Mouse (Mus musculus): ENCODE data around the gene Gm11639. TPM values are rescaled to one million over a fixed set of nuclear protein-coding genes. Genes with fewer than 3 reads are reported as not detected.

Gene Gm11639
- total and polyA plus RNA-seq, 3 experiments, result 0.21 to 0.67 (median 0.32) TPM

- Histone ChIP-seq H3K4me1 (ENCODE audit: control insufficient read depth in 1 of 2, insufficient read depth in 2 of 2) (peaks cover 0 to 10% of the 10 kb centered on the region in 2 experiments; a peak in 2 of 4 replicates), H3K36me3 (replicated peaks in 1 of 2; ENCODE audit: control insufficient read depth in 1 of 2, insufficient read depth in 1 of 2, low read length in 1 of 2) (no peaks in the 10 kb centered on the region), H3K79me2 (replicated peaks; ENCODE audit: control insufficient read depth, extremely low read depth, insufficient read depth, poor library complexity, severe bottlenecking) (no peaks in the 10 kb centered on the region), H3K4me2 (ENCODE audit: insufficient read depth, low read depth, poor library complexity, severe bottlenecking) (no peak overlapping the region), H3K27me3 (replicated peaks) (no peaks in the 10 kb centered on the region), H3K9me3 (replicated peaks; ENCODE audit: low read length) (no peaks in the 10 kb centered on the region), H3K27ac (ENCODE audit: insufficient read depth, low read depth) (no peak overlapping the region), H3K9ac (ENCODE audit: insufficient read depth, low read depth) (no peak overlapping the region), H3K4me3 (replicated peaks in 1 of 3; ENCODE audit: low read depth in 2 of 3, low read length in 2 of 3, poor library complexity in 1 of 3) (no peak overlapping the region)
- dilution Hi-C loops (cut with MboI; ENCODE audit: extremely low pct_ligation_motif_present, extremely low pct_unique_long_range_greater_than_20kb, low sequenced_read_pairs), result no loop called here
- in situ Hi-C loops (cut with MboI; ENCODE audit: low pct_ligation_motif_present, low pct_unique_long_range_greater_than_20kb, low sequenced_read_pairs), result no loop called here
- TF ChIP-seq ZKSCAN1 (IDR thresholded peaks at IDR 0.05; ENCODE audit: borderline replicate concordance, low read depth, low read length), result no peak
- TF ChIP-seq CHD2 (IDR thresholded peaks at IDR 0.05; ENCODE audit: low read length), result no peak
- TF ChIP-seq MXI1 (IDR thresholded peaks at IDR 0.05; ENCODE audit: low read depth, low read length), result no peak
- TF ChIP-seq SIN3A (IDR thresholded peaks at IDR 0.05; ENCODE audit: low read length), result no peak
- TF ChIP-seq MAX (IDR thresholded peaks at IDR 0.05; ENCODE audit: low read length), result no peak
- TF ChIP-seq CHD1 (IDR thresholded peaks at IDR 0.05; ENCODE audit: low read depth, low read length), result no peak
- TF ChIP-seq ZMIZ1 (IDR thresholded peaks at IDR 0.05; ENCODE audit: low read depth, low read length), result no peak
- no peak for TF ChIP-seq POLR2A (IDR thresholded peaks at IDR 0.05; ENCODE audit: low read depth, low read length)
- TF ChIP-seq ETS1 (conservative IDR thresholded peaks at IDR 0.05; ENCODE audit: low read depth, low read length), result no peak
- no peak for TF ChIP-seq BHLHE40 (IDR thresholded peaks at IDR 0.05; ENCODE audit: low read depth, low read length)
- no peak for TF ChIP-seq KAT2A (IDR thresholded peaks at IDR 0.05; ENCODE audit: insufficient replicate concordance, low read length)
- no peak for TF ChIP-seq TCF12 (IDR thresholded peaks at IDR 0.05; ENCODE audit: low read depth, low read length)
- no peak for DNase-seq (ENCODE audit: extremely low read depth)
Measured at GRCm38 (mm10) chr11:105155915-105156314, 470.4 kb downstream of the Gm11639 start.

- dilution Hi-C loops (cut with MboI; ENCODE audit: extremely low pct_ligation_motif_present, extremely low pct_unique_long_range_greater_than_20kb, low sequenced_read_pairs) (no loop called here), in situ Hi-C loops (cut with MboI; ENCODE audit: low pct_ligation_motif_present, low pct_unique_long_range_greater_than_20kb, low sequenced_read_pairs) (no loop called here)
- no peak overlapping the region for H3K4me2 ChIP-seq (ENCODE audit: insufficient read depth, low read depth, poor library complexity, severe bottlenecking)
- no peaks in the 10 kb centered on the region for H3K36me3 ChIP-seq (replicated peaks in 1 of 2; ENCODE audit: control insufficient read depth in 1 of 2, insufficient read depth in 1 of 2, low read length in 1 of 2)
- H3K27ac ChIP-seq (ENCODE audit: insufficient read depth, low read depth), result no peak overlapping the region
- H3K9ac ChIP-seq (ENCODE audit: insufficient read depth, low read depth), result no peak overlapping the region
- TF ChIP-seq TCF12 (IDR thresholded peaks at IDR 0.05; ENCODE audit: low read depth, low read length) (no peak), MAZ (IDR thresholded peaks at IDR 0.05; ENCODE audit: low read depth, low read length) (no peak), USF2 (conservative IDR thresholded peaks at IDR 0.05; ENCODE audit: low read depth, low read length) (no peak), JUN (IDR thresholded peaks at IDR 0.05; ENCODE audit: insufficient read depth, low read depth, low read length) (no peak), E2F4 (IDR thresholded peaks at IDR 0.05; ENCODE audit: insufficient replicate concordance, low read depth, low read length) (no peak), ZMIZ1 (IDR thresholded peaks at IDR 0.05; ENCODE audit: low read depth, low read length) (no peak)
- H3K79me2 ChIP-seq (replicated peaks; ENCODE audit: control insufficient read depth, extremely low read depth, insufficient read depth, poor library complexity, severe bottlenecking), result no peaks in the 10 kb centered on the region
- no peaks in the 10 kb centered on the region for H3K27me3 ChIP-seq (replicated peaks)
- DNase-seq (ENCODE audit: extremely low read depth), result no peak
- no peaks in the 10 kb centered on the region for H3K9me3 ChIP-seq (replicated peaks; ENCODE audit: low read length)
- H3K4me1 ChIP-seq (ENCODE audit: control insufficient read depth in 1 of 2, insufficient read depth in 2 of 2), result peaks cover 0 to 7% of the 10 kb centered on the region in 2 experiments; a peak in 2 of 4 replicates
- H3K4me3 ChIP-seq (replicated peaks in 1 of 3; ENCODE audit: low read depth in 2 of 3, low read length in 2 of 3, poor library complexity in 1 of 3), result no peak overlapping the region
Measured at GRCm38 (mm10) chr11:105156748-105157267, 471.3 kb downstream of the Gm11639 start.

All from CH12.LX (cell line).